Mouse (Mus musculus) CD8-positive naive resting alpha-beta T cell, adult 2 months (primary cell): Measurements from ENCODE around the gene Uba2.
"Not testable (repeated sequence)": the region's sequence is repeated elsewhere in the genome, so short reads cannot be mapped to it uniquely, and the experiment has no call there.

ENCODE experiments used
- DNase-seq, 2 experiments: peaks; one replicate each; pipeline ENCODE4 v3.0.0; 2022; ENCODE audit warnings: low read depth in 2 of 2, low spot score in 2 of 2

The Uba2 gene

GRCm38 (mm10) chr7:34167766-34168469 is 1.5 kb downstream of the Uba2 start:
- no peak for DNase-seq

- peak in 1 of 2 experiments; percentile 37 for DNase-seq
Measured at GRCm38 (mm10) chr7:34166850-34167249, 2.5 kb downstream of the Uba2 start.

- no peak for DNase-seq
Measured at GRCm38 (mm10) chr7:34165999-34166398, 3.4 kb downstream of the Uba2 start.

- no peak for DNase-seq
Measured at GRCm38 (mm10) chr7:34164671-34165070, 4.7 kb downstream of the Uba2 start.

GRCm38 (mm10) chr7:34159167-34159566 is 10.2 kb downstream of the Uba2 start:
- DNase-seq, result no peak

GRCm38 (mm10) chr7:34157994-34158393 is 11.4 kb downstream of the Uba2 start:
- DNase-seq, result no peak

GRCm38 (mm10) chr7:34147193-34147592 is 22.2 kb downstream of the Uba2 start:
- no peak for DNase-seq

GRCm38 (mm10) chr7:34141123-34141522 is 28.3 kb downstream of the Uba2 start:
- DNase-seq, result no peak

GRCm38 (mm10) chr7:34139493-34139892 is 29.9 kb downstream of the Uba2 start:
- no peak for DNase-seq

GRCm38 (mm10) chr7:34134336-34134735 is 35.1 kb downstream of the Uba2 start:
- DNase-seq, result no peak

GRCm38 (mm10) chr7:34133117-34133762 is 36.2 kb downstream of the Uba2 start, which contains the start of gene Wtip:
Gene Wtip (minus strand): TSS chr7:34133268.
- DNase-seq, result no peak

GRCm38 (mm10) chr7:34132355-34133079 is 36.9 kb downstream of the Uba2 start:
- DNase-seq, result no peak

- no peak for DNase-seq
Measured at GRCm38 (mm10) chr7:34131959-34132354, 37.4 kb downstream of the Uba2 start.

- no peak for DNase-seq
Measured at GRCm38 (mm10) chr7:34131118-34131517, 38.3 kb downstream of the Uba2 start.

- no peak for DNase-seq
Measured at GRCm38 (mm10) chr7:34126291-34126690, 43.1 kb downstream of the Uba2 start.

GRCm38 (mm10) chr7:34125346-34125745 is 44.1 kb downstream of the Uba2 start:
- no peak for DNase-seq

- DNase-seq, result no peak
Measured at GRCm38 (mm10) chr7:34122987-34123720, 46.2 kb downstream of the Uba2 start.

- DNase-seq, result not testable (repeated sequence)
Measured at GRCm38 (mm10) chr7:34120636-34121035, 48.8 kb downstream of the Uba2 start.

GRCm38 (mm10) chr7:34116601-34117000 is 52.8 kb downstream of the Uba2 start:
- no peak for DNase-seq

- DNase-seq, result no peak
Measured at GRCm38 (mm10) chr7:34109190-34109589, 60.2 kb downstream of the Uba2 start.

GRCm38 (mm10) chr7:34101276-34101675 is 68.1 kb downstream of the Uba2 start:
- no peak for DNase-seq
